Mouse (Mus musculus) midbrain, embryonic 13.5 days (tissue): ENCODE results near the gene Rab4b. TPM values are rescaled to one million over a fixed set of nuclear protein-coding genes. Genes with fewer than 3 reads are reported as not detected.
A peak's percentile ranks its signal among the peaks of the same experiment; 100 is the strongest.

ENCODE experiments used
- ATAC-seq: fragments of 200-750 bp; cut with Nextera tagmentation; 2 replicates; pipeline ENCODE4 v1.8.0; 2017; ENCODE audit warnings: mild to moderate bottlenecking, moderate TSS enrichment, moderate library complexity
- H3K27ac ChIP-seq: fragments of 300-500 bp; sonication (generic); 2 replicates; pipeline ENCODE4 v1.5.1; 2015; ENCODE audit warnings: inconsistent platforms, mild to moderate bottlenecking, moderate library complexity
- H3K27me3 ChIP-seq: fragments of 300-500 bp; sonication (generic); 2 replicates; pipeline ENCODE4 v1.6.1; 2015; ENCODE audit warnings: mild to moderate bottlenecking, inconsistent platforms
- H3K36me3 ChIP-seq: fragments of 300-500 bp; sonication (generic); 2 replicates; pipeline ENCODE4 v1.6.1; 2015; ENCODE audit warnings: mild to moderate bottlenecking, inconsistent platforms
- H3K4me1 ChIP-seq: fragments of 300-500 bp; sonication (generic); replicated peaks from 2 replicates; pipeline ENCODE4 v1.6.1; 2015; ENCODE audit warnings: inconsistent platforms
- H3K4me2 ChIP-seq: fragments of 300-500 bp; sonication (generic); replicated peaks from 2 replicates; pipeline ENCODE4 v1.6.1; 2015; ENCODE audit warnings: moderate library complexity, mild to moderate bottlenecking, inconsistent platforms
- H3K4me3 ChIP-seq: fragments of 300-500 bp; sonication (generic); replicated peaks from 2 replicates; pipeline ENCODE4 v1.5.1; 2015; ENCODE audit warnings: mild to moderate bottlenecking, inconsistent platforms
- H3K9ac ChIP-seq: fragments of 300-500 bp; sonication (generic); replicated peaks from 2 replicates; pipeline ENCODE4 v1.6.1; 2015; ENCODE audit warnings: mild to moderate bottlenecking, inconsistent platforms
- H3K9me3 ChIP-seq: fragments of 300-500 bp; sonication (generic); 2 replicates; pipeline ENCODE4 v1.6.1; 2016; ENCODE audit warnings: mild to moderate bottlenecking, inconsistent platforms
- microRNA counts: library from miRNA; unstranded; fragments of <30 nt; microRNA quantifications from one replicate; lab custom pipeline; 2016
- microRNA-seq: library from miRNA; unstranded; fragments of <30 nt; microRNA quantifications from one replicate; pipeline ENCODE4, GENCODE M21; 2016
- polyA plus RNA-seq: library from polyadenylated mRNA; unstranded; fragments of >200 nt; fragmentation: Nextera tagmentation; extraction: Ambion mirVana; gene quantifications from 2 replicates; pipeline ENCODE4 v1.2.1, GENCODE M21; 2015

Rab4b gene
- polyA plus RNA-seq, 1 experiment from 2014 or later = 104 TPM

- Histone ChIP-seq H3K9me3 (no peaks in the 10 kb centered on the region), H3K36me3 (no peaks in the 10 kb centered on the region), H3K4me3 (no peak within 1 kb of the TSS), H3K9ac (no peak within 1 kb of the TSS), H3K4me1 (no peaks in the 10 kb centered on the region), H3K27me3 (no peaks in the 10 kb centered on the region), H3K4me2 (no peak within 1 kb of the TSS), H3K27ac (no peak within 1 kb of the TSS)
- ATAC-seq = no peak
These were observed 59.0 kb downstream of the Rab4b start, which contains the start of gene Cyp2f2 for GRCm38 (mm10) chr7:27119676-27120075. TSS of gene Cyp2f2 (plus strand) at chr7:27119909.

MicroRNAs encoded within 50 kb of the gene (microRNA counts, 519-probe panel; counts per million panel counts)
- 110 counts per million, percentile 56 among the panel's probes with 10 or more counts for microRNA mmu-miR-1191 (lab: Ali Mortazavi, UCI)

Small RNA genes within 50 kb of the gene (microRNA-seq; reads per million reads assigned to microRNA genes)
- gene Mir1191 (7.4 reads per million, percentile 24 among the genes with 10 or more reads in this experiment), gene Mir3101 (not detected)

Other genes with a start within 250 kb of the Rab4b start
- not detected in 2 replicates for gene Cyp2a22, start 239.5 kb downstream of the Rab4b start, polyA plus RNA-seq
- not detected in 2 replicates for gene Cyp2a12, start 149.8 kb downstream of the Rab4b start, polyA plus RNA-seq
- not detected in 2 replicates for gene Cyp2f2, start 59.0 kb downstream of the Rab4b start, polyA plus RNA-seq
- 0.22 TPM in 1 of 2 replicates, not detected in the other for gene Cyp2t4, start 25.2 kb downstream of the Rab4b start, polyA plus RNA-seq
- 87.0 and 101 TPM in 2 replicates for gene Egln2, start 12.1 kb downstream of the Rab4b start, polyA plus RNA-seq
- gene Gm21983, start 2.2 kb upstream of the Rab4b start, polyA plus RNA-seq = 0.36 TPM in 1 of 2 replicates, not detected in the other
- 3.6 and 5.1 TPM in 2 replicates for gene Mia, start 2.3 kb upstream of the Rab4b start, polyA plus RNA-seq
- 4.3 TPM in 2 replicates for gene BC024978, start 16.9 kb upstream of the Rab4b start, polyA plus RNA-seq
- 233 and 245 TPM in 2 replicates for gene Snrpa, start 17.4 kb upstream of the Rab4b start, polyA plus RNA-seq
- gene Itpkc, start 49.8 kb upstream of the Rab4b start, polyA plus RNA-seq = 6.7 and 7.6 TPM in 2 replicates
- 25.3 and 25.5 TPM in 2 replicates for gene Coq8b, start 54.1 kb upstream of the Rab4b start, polyA plus RNA-seq
- 39.4 and 51.6 TPM in 2 replicates for gene Numbl, start 79.5 kb upstream of the Rab4b start, polyA plus RNA-seq
- gene Ltbp4, start 158.8 kb upstream of the Rab4b start, polyA plus RNA-seq = 8.0 and 9.1 TPM in 2 replicates
- 67.2 and 84.3 TPM in 2 replicates for gene Shkbp1, start 177.1 kb upstream of the Rab4b start, polyA plus RNA-seq
- 0.53 TPM in 1 of 2 replicates, not detected in the other for gene Gm20479, start 178.5 kb upstream of the Rab4b start, polyA plus RNA-seq